Mouse (Mus musculus): ENCODE measurements around the gene Ribc2. TPM values are rescaled to one million over a fixed set of nuclear protein-coding genes. Genes with fewer than 3 reads are reported as not detected.

The Ribc2 gene
- polyA plus RNA-seq (2015; fragmentation: Nextera tagmentation; extraction: Ambion mirVana) = 0.11 TPM in 1 of 2 replicates, not detected in the other

GRCm38 (mm10) chr15:85131275-85132192 is at the start of gene Ribc2, which contains the start of gene Smc1b:
Gene Ribc2 (plus strand): TSS chr15:85132078.
Gene Smc1b (minus strand): TSS chr15:85131964.
- Histone ChIP-seq H3K4me2 (peak within 1 kb of the TSS; percentile 68), H3K36me3 (no peaks in the 10 kb centered on the region), H3K9ac (peak within 1 kb of the TSS; percentile 68), H3K27ac (replicated peaks) (no peak within 1 kb of the TSS), H3K27me3 (replicated peaks) (peaks cover 33% of the 10 kb centered on the region), H3K4me1 (peaks cover 14% of the 10 kb centered on the region), H3K4me3 (peak within 1 kb of the TSS; percentile 39), H3K9me3 (no peaks in the 10 kb centered on the region; the same call in 1 of the 2 replicates)
- 28% methylated on average over 56 of the region's 58 CpGs for WGBS
- ATAC-seq (ENCODE audit: extremely low read depth, insufficient number of reproducible peaks, low FRiP score, low TSS enrichment) = no peak

- Histone ChIP-seq H3K9ac (no peak overlapping the region), H3K4me2 (no peak overlapping the region), H3K9me3 (no peaks in the 10 kb centered on the region), H3K27me3 (replicated peaks) (no peaks in the 10 kb centered on the region), H3K4me1 (no peaks in the 10 kb centered on the region), H3K4me3 (no peak overlapping the region), H3K36me3 (no peaks in the 10 kb centered on the region), H3K27ac (replicated peaks) (no peak overlapping the region)
- no peak for ATAC-seq (ENCODE audit: extremely low read depth, insufficient number of reproducible peaks, low FRiP score, low TSS enrichment)
- 29% methylated on average over 1 of the region's 1 CpGs for WGBS
Measured at GRCm38 (mm10) chr15:85085641-85086040, 46.2 kb upstream of the Ribc2 start.

- Histone ChIP-seq H3K9ac (peak overlapping the region; percentile 68), H3K4me3 (peak overlapping the region; percentile 39), H3K4me2 (peak overlapping the region; percentile 68), H3K9me3 (no peaks in the 10 kb centered on the region; the same call in 1 of the 2 replicates), H3K4me1 (peaks cover 14% of the 10 kb centered on the region), H3K27ac (replicated peaks) (no peak overlapping the region), H3K36me3 (no peaks in the 10 kb centered on the region), H3K27me3 (replicated peaks) (peaks cover 39% of the 10 kb centered on the region)
- ATAC-seq (ENCODE audit: extremely low read depth, insufficient number of reproducible peaks, low FRiP score, low TSS enrichment) = no peak; the same call in 1 of the 2 replicates
- 21% methylated on average over 10 of the region's 10 CpGs for WGBS
Measured at GRCm38 (mm10) chr15:85132193-85132520, 279 bp downstream of the Ribc2 start.

DNA sequence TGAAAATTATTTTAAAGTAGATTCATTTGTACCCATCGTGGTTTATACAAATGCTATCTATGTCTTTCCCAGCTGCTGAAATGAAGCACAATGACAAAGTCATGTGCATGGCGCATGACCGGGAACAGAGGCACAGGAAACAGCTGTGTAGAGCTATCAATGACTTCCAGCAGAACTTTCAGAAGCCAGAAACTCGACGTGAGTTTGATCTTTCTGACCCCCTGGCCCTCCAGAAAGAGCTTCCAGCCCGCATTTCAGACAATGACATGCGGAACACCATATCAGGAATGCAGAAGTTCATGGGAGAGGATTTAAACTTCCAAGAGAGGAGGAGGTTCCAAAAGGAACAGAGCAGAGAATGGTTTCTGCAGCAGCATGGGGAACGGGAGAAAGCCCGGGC is 3.3 kb downstream of the Ribc2 start:
- Histone ChIP-seq H3K9ac (no peak overlapping the region), H3K36me3 (no peaks in the 10 kb centered on the region), H3K4me3 (no peak overlapping the region), H3K27me3 (replicated peaks) (peaks cover 61% of the 10 kb centered on the region), H3K4me1 (peaks cover 14% of the 10 kb centered on the region), H3K9me3 (no peaks in the 10 kb centered on the region; the same call in 1 of the 2 replicates), H3K27ac (replicated peaks) (no peak overlapping the region), H3K4me2 (no peak overlapping the region)
- ATAC-seq (ENCODE audit: extremely low read depth, insufficient number of reproducible peaks, low FRiP score, low TSS enrichment) = no peak
- 38% methylated on average over 9 of the region's 9 CpGs for WGBS

- Histone ChIP-seq H3K4me1 (no peaks in the 10 kb centered on the region), H3K27ac (replicated peaks) (no peak overlapping the region), H3K36me3 (no peaks in the 10 kb centered on the region), H3K9me3 (no peaks in the 10 kb centered on the region), H3K27me3 (replicated peaks) (peaks cover 55% of the 10 kb centered on the region), H3K4me3 (no peak overlapping the region), H3K4me2 (no peak overlapping the region), H3K9ac (no peak overlapping the region)
- ATAC-seq (ENCODE audit: extremely low read depth, insufficient number of reproducible peaks, low FRiP score, low TSS enrichment) = no peak
- 83% methylated on average over 10 of the region's 10 CpGs for WGBS
Measured at GRCm38 (mm10) chr15:85141290-85141689, 9.4 kb downstream of the Ribc2 start.

DNA sequence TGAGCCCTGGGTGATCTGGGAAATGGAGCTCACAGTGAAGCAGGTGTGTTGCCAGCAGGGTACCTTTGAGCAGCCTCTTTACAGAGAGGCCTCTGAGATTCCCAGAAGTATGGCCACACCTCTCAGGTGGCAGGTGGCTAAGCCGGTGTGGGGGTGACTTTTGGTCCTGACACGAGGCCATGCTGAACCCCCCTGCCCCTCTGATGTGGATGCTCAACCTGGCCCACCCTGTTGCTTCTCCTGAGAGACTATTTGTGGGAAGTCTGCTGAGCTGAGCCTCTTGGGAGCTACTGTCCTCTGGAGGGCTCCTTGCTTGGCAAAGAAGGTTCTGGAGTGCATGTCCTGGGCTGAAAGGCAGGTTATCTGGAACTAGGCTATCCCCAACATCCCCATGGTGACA is 10.6 kb downstream of the Ribc2 start:
- H3K9me3 ChIP-seq = no peaks in the 10 kb centered on the region
- H3K27me3 ChIP-seq (replicated peaks) = peaks cover 47% of the 10 kb centered on the region
- ATAC-seq (ENCODE audit: extremely low read depth, insufficient number of reproducible peaks, low FRiP score, low TSS enrichment) = no peak
- no peaks in the 10 kb centered on the region for H3K4me1 ChIP-seq
- H3K27ac ChIP-seq (replicated peaks) = no peak overlapping the region
- H3K9ac ChIP-seq = no peak overlapping the region
- no peaks in the 10 kb centered on the region for H3K36me3 ChIP-seq
- H3K4me2 ChIP-seq = no peak overlapping the region
- 54% methylated on average over 2 of the region's 2 CpGs for WGBS
- H3K4me3 ChIP-seq = no peak overlapping the region

DNA sequence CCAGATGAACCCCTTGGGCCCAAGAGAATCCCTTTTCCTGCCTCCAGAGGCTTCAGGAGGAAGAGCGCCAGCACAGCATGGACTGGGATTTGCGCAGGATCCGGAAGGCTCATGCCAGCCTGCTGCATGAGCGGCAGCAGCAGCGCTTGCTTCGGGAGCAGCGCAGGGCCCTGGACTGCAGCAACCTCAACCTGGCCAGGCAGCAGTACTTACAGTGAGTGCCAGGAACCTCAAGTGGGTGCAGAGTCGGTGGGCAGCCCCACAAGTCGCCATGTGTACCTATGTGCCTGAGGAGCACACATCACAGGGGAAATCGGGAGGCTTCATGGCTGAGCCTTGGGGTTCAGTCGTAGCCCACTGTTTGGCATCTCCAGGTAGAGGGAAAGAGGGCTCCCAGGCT is 11.3 kb downstream of the Ribc2 start:
- no peak for ATAC-seq (ENCODE audit: extremely low read depth, insufficient number of reproducible peaks, low FRiP score, low TSS enrichment)
- no peaks in the 10 kb centered on the region for H3K4me1 ChIP-seq
- no peak overlapping the region for H3K4me2 ChIP-seq
- no peak overlapping the region for H3K4me3 ChIP-seq
- no peaks in the 10 kb centered on the region for H3K36me3 ChIP-seq
- 80% methylated on average over 11 of the region's 11 CpGs for WGBS
- no peak overlapping the region for H3K27ac ChIP-seq (replicated peaks)
- H3K27me3 ChIP-seq (replicated peaks) = peaks cover 50% of the 10 kb centered on the region
- H3K9ac ChIP-seq = no peak overlapping the region
- H3K9me3 ChIP-seq = no peaks in the 10 kb centered on the region

GRCm38 (mm10) chr15:85143747-85144146 is 11.9 kb downstream of the Ribc2 start:
- H3K27me3 ChIP-seq (replicated peaks) = peaks cover 44% of the 10 kb centered on the region
- H3K36me3 ChIP-seq = no peaks in the 10 kb centered on the region
- ATAC-seq (ENCODE audit: extremely low read depth, insufficient number of reproducible peaks, low FRiP score, low TSS enrichment) = no peak
- H3K4me2 ChIP-seq = no peak overlapping the region
- 95% methylated on average over 1 of the region's 1 CpGs for WGBS
- H3K27ac ChIP-seq (replicated peaks) = no peak overlapping the region
- no peaks in the 10 kb centered on the region for H3K9me3 ChIP-seq
- H3K4me3 ChIP-seq = no peak overlapping the region
- H3K4me1 ChIP-seq = no peaks in the 10 kb centered on the region
- no peak overlapping the region for H3K9ac ChIP-seq

GRCm38 (mm10) chr15:85144249-85144648 is 12.4 kb downstream of the Ribc2 start:
- no peak overlapping the region for H3K4me3 ChIP-seq
- no peaks in the 10 kb centered on the region for H3K9me3 ChIP-seq
- H3K27me3 ChIP-seq (replicated peaks) = peaks cover 42% of the 10 kb centered on the region
- H3K36me3 ChIP-seq = no peaks in the 10 kb centered on the region
- no peak overlapping the region for H3K27ac ChIP-seq (replicated peaks)
- H3K9ac ChIP-seq = no peak overlapping the region
- no peak overlapping the region for H3K4me2 ChIP-seq
- whole genome bisulfite sequencing = 88% methylated on average over 5 of the region's 5 CpGs
- H3K4me1 ChIP-seq = no peaks in the 10 kb centered on the region
- no peak for ATAC-seq (ENCODE audit: extremely low read depth, insufficient number of reproducible peaks, low FRiP score, low TSS enrichment)

DNA sequence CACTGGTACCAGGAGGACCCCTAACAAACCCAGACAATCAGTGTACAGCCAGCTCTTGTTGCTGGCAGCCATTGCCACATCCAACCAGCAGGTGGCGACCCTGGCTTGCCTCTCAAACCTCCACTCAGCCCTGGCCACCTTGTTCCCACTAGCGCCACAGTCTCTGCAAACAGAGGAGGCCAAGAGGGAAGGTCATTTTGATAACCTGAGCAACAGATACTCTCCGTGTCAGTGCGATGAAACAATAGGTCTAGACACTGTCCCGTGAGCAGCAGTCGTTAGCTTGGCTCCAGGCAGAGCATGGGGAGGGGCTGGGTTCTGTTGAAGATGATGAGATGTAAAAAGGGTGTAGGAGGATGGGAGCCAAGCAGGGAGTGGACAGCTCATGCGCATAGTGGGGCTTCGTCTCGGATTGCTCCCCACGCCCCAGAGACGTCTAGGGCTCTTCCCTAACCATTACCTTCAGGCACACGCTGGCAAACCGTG is 19.6 kb downstream of the Ribc2 start:
- no peak for ATAC-seq (ENCODE audit: extremely low read depth, insufficient number of reproducible peaks, low FRiP score, low TSS enrichment)
- Histone ChIP-seq H3K27me3 (replicated peaks) (peaks cover 63% of the 10 kb centered on the region), H3K4me3 (no peak overlapping the region), H3K9ac (peak overlapping the region; percentile 3; the same call in 1 of the 2 replicates), H3K4me2 (peak overlapping the region; percentile 32; the same call in 1 of the 2 replicates), H3K9me3 (no peaks in the 10 kb centered on the region), H3K36me3 (no peaks in the 10 kb centered on the region), H3K27ac (replicated peaks) (no peak overlapping the region), H3K4me1 (peaks cover 25% of the 10 kb centered on the region)
- 18% methylated on average over 13 of the region's 13 CpGs for whole genome bisulfite sequencing

GRCm38 (mm10) chr15:85152577-85152976 is 20.7 kb downstream of the Ribc2 start:
- H3K27ac ChIP-seq (replicated peaks) = no peak overlapping the region
- 64% methylated on average over 3 of the region's 3 CpGs for WGBS
- ATAC-seq (ENCODE audit: extremely low read depth, insufficient number of reproducible peaks, low FRiP score, low TSS enrichment) = no peak
- no peaks in the 10 kb centered on the region for H3K9me3 ChIP-seq
- H3K9ac ChIP-seq = no peak overlapping the region
- no peak overlapping the region for H3K4me2 ChIP-seq
- H3K36me3 ChIP-seq = no peaks in the 10 kb centered on the region
- H3K4me1 ChIP-seq = peaks cover 33% of the 10 kb centered on the region
- no peak overlapping the region for H3K4me3 ChIP-seq
- H3K27me3 ChIP-seq (replicated peaks) = peaks cover 62% of the 10 kb centered on the region
